Comparison of ENCODE assay signal across 8 mouse cellular contexts in genomic region chr11:53351224-53351942, GRCm38 (mm10). TPM values are rescaled to one million over a fixed set of nuclear protein-coding genes. Genes with fewer than 3 reads are reported as not detected.
DNase-seq lines count a peak whose midpoint lies in the region; ATAC-seq and TF ChIP-seq lines count a peak whose summit lies in the region.

No protein-coding gene starts in this region.

- ATAC-seq in forebrain, embryonic 11.5 days (replicated peaks; ENCODE audit: low FRiP score): peak; percentile 37; the same call in 1 of the 2 replicates
- no peak for ATAC-seq in heart, embryonic 16.5 days (replicated peaks; ENCODE audit: extremely low read depth, insufficient read depth, low FRiP score)
- ATAC-seq in liver, embryonic 16.5 days (ENCODE audit: low read depth): no peak
- peak; percentile 23; the same call in 1 of the 2 replicates for ATAC-seq in neural tube, embryonic 12.5 days (ENCODE audit: low FRiP score, low read depth)

- peak overlapping the region; percentile 99 for H3K27ac ChIP-seq in bone marrow, adult 2 months (ENCODE audit: control insufficient read depth, insufficient read depth, low read depth, low read length, poor library complexity)
- peak overlapping the region; percentile 86 for H3K27ac ChIP-seq in forebrain, embryonic 11.5 days (ENCODE audit: low read depth, low read length)
- peak overlapping the region; percentile 97 for H3K27ac ChIP-seq in heart, embryonic 16.5 days (ENCODE audit: low read length)
- peak overlapping the region; percentile 97 for H3K27ac ChIP-seq in liver, embryonic 16.5 days (ENCODE audit: low read length)
- peak overlapping the region; percentile 87 for H3K27ac ChIP-seq in neural tube, embryonic 12.5 days

- peak overlapping the region; percentile 90 for H3K9ac ChIP-seq in forebrain, embryonic 11.5 days (ENCODE audit: low read length)
- H3K9ac ChIP-seq in heart, embryonic 16.5 days (ENCODE audit: low read length): peak overlapping the region; percentile 96
- peak overlapping the region; percentile 93 for H3K9ac ChIP-seq in liver, embryonic 16.5 days (ENCODE audit: low read depth, low read length)
- peak overlapping the region; percentile 97 for H3K9ac ChIP-seq in neural tube, embryonic 12.5 days

- no peaks in the 10 kb centered on the region for H3K36me3 ChIP-seq in forebrain, embryonic 11.5 days (ENCODE audit: control insufficient read depth, insufficient read depth, low read length)
- no peaks in the 10 kb centered on the region for H3K36me3 ChIP-seq in heart, embryonic 16.5 days (ENCODE audit: control insufficient read depth, insufficient read depth)
- H3K36me3 ChIP-seq in liver, embryonic 16.5 days (ENCODE audit: control insufficient read depth, insufficient read depth): no peaks in the 10 kb centered on the region
- H3K36me3 ChIP-seq in neural tube, embryonic 12.5 days: no peaks in the 10 kb centered on the region

- TF ChIP-seq CTCF in bone marrow, adult 2 months (IDR thresholded peaks at IDR 0.05; ENCODE audit: control insufficient read depth, insufficient read depth, low read length): no peak

- peak overlapping the region; percentile 87 for H3K4me2 ChIP-seq in forebrain, embryonic 11.5 days (ENCODE audit: low read depth, low read length, severe bottlenecking)
- H3K4me2 ChIP-seq in heart, embryonic 16.5 days (ENCODE audit: low read depth, low read length): peak overlapping the region; percentile 91
- H3K4me2 ChIP-seq in liver, embryonic 16.5 days (ENCODE audit: low read depth, low read length): peak overlapping the region; percentile 80
- peak overlapping the region; percentile 79 for H3K4me2 ChIP-seq in neural tube, embryonic 12.5 days (replicated peaks)

- WGBS in bone marrow, adult 2 months: under 1% methylated on average over 35 of the region's 35 CpGs
- under 1% methylated on average over 35 of the region's 35 CpGs for WGBS in forebrain, embryonic 11.5 days
- under 1% methylated on average over 35 of the region's 35 CpGs for WGBS in heart, embryonic 16.5 days
- under 1% methylated on average over 34 of the region's 35 CpGs for WGBS in liver, embryonic 16.5 days (ENCODE audit: insufficient replicate concordance)
- WGBS in neural tube, embryonic 12.5 days: under 1% methylated on average over 35 of the region's 35 CpGs

- H3K27me3 ChIP-seq in forebrain, embryonic 11.5 days (ENCODE audit: control insufficient read depth, insufficient read depth, low read length): no peaks in the 10 kb centered on the region
- H3K27me3 ChIP-seq in heart, embryonic 16.5 days (ENCODE audit: control insufficient read depth, insufficient read depth, low read length): no peaks in the 10 kb centered on the region
- peaks cover 2% of the 10 kb centered on the region; the same call in 1 of the 2 replicates for H3K27me3 ChIP-seq in liver, embryonic 16.5 days (ENCODE audit: control insufficient read depth, insufficient read depth, low read depth, low read length)
- H3K27me3 ChIP-seq in neural tube, embryonic 12.5 days (replicated peaks): no peaks in the 10 kb centered on the region

- TF ChIP-seq POLR2A in bone marrow, adult 2 months (IDR thresholded peaks at IDR 0.05; ENCODE audit: borderline replicate concordance, control insufficient read depth, low read depth, low read length): no peak

- peak; percentile 76 for DNase-seq in CD4-positive helper T cell, adult 2 months (ENCODE audit: low read depth, low spot score)
- peak; percentile 84 for DNase-seq in forebrain, embryonic 11.5 days (ENCODE audit: low spot score)
- DNase-seq in kidney, postnatal 25 days: peak; percentile 32 to 60
- DNase-seq in telencephalon, adult 2 months (ENCODE audit: low read depth, low spot score): peak; percentile 44

- peak overlapping the region; percentile 84 for H3K4me3 ChIP-seq in bone marrow, adult 2 months (replicated peaks; ENCODE audit: control insufficient read depth, low read depth, low read length)
- H3K4me3 ChIP-seq in forebrain, embryonic 11.5 days (ENCODE audit: low read depth, low read length): peak overlapping the region; percentile 98
- H3K4me3 ChIP-seq in heart, embryonic 16.5 days (ENCODE audit: low read length): peak overlapping the region; percentile 85
- H3K4me3 ChIP-seq in liver, embryonic 16.5 days (ENCODE audit: low read depth, low read length): peak overlapping the region; percentile 90
- peak overlapping the region; percentile 82 for H3K4me3 ChIP-seq in neural tube, embryonic 12.5 days

- no peaks in the 10 kb centered on the region for H3K4me1 ChIP-seq in bone marrow, adult 2 months (ENCODE audit: control insufficient read depth, insufficient read depth, low read length)
- no peaks in the 10 kb centered on the region for H3K4me1 ChIP-seq in forebrain, embryonic 11.5 days (replicated peaks; ENCODE audit: control insufficient read depth, insufficient read depth, low read length)
- H3K4me1 ChIP-seq in heart, embryonic 16.5 days (ENCODE audit: control insufficient read depth, insufficient read depth, low read length): peaks cover 7% of the 10 kb centered on the region
- peaks cover 15% of the 10 kb centered on the region for H3K4me1 ChIP-seq in liver, embryonic 16.5 days (ENCODE audit: control insufficient read depth, low read depth, low read length)
- peaks cover 6% of the 10 kb centered on the region for H3K4me1 ChIP-seq in neural tube, embryonic 12.5 days

- no peaks in the 10 kb centered on the region for H3K9me3 ChIP-seq in forebrain, embryonic 11.5 days (ENCODE audit: control insufficient read depth, low read length)
- no peaks in the 10 kb centered on the region for H3K9me3 ChIP-seq in heart, embryonic 16.5 days (replicated peaks; ENCODE audit: control insufficient read depth, low read length)
- no peaks in the 10 kb centered on the region for H3K9me3 ChIP-seq in liver, embryonic 16.5 days (replicated peaks; ENCODE audit: control insufficient read depth, low read length)
- no peaks in the 10 kb centered on the region for H3K9me3 ChIP-seq in neural tube, embryonic 12.5 days

RNA-seq across cellular contexts. Expression of gene Aff4, which starts 0.8 kb away (rescaled TPM):
- 7.9 and 36.2 TPM in 2 replicates for polyA plus RNA-seq in bone marrow, adult 2 months (2011; ENCODE audit: insufficient read depth, insufficient read length, low replicate concordance, missing spikeins)
- 46.0 and 49.3 TPM in 2 replicates for polyA plus RNA-seq in forebrain, embryonic 11.5 days (2014; fragmentation: Nextera tagmentation; extraction: Ambion mirVana)
- 23.0 and 31.7 TPM in 2 replicates for polyA plus RNA-seq in heart, embryonic 16.5 days (2015; fragmentation: Nextera tagmentation; extraction: Ambion mirVana)
- polyA plus RNA-seq in liver, embryonic 16.5 days (2015; fragmentation: Nextera tagmentation; extraction: Ambion mirVana): 8.3 and 8.6 TPM in 2 replicates
- 62.7 and 79.2 TPM in 2 replicates for polyA plus RNA-seq in neural tube, embryonic 12.5 days (2016; fragmentation: Nextera tagmentation; extraction: Ambion mirVana)

RNA-seq across cellular contexts. Expression of gene Zcchc10, which starts 26.9 kb away (rescaled TPM):
- polyA plus RNA-seq in bone marrow, adult 2 months (2011; ENCODE audit: insufficient read depth, insufficient read length, low replicate concordance, missing spikeins): 9.6 and 16.2 TPM in 2 replicates
- 24.1 and 25.5 TPM in 2 replicates for polyA plus RNA-seq in forebrain, embryonic 11.5 days (2014; fragmentation: Nextera tagmentation; extraction: Ambion mirVana)
- 12.8 and 16.7 TPM in 2 replicates for polyA plus RNA-seq in heart, embryonic 16.5 days (2015; fragmentation: Nextera tagmentation; extraction: Ambion mirVana)
- polyA plus RNA-seq in liver, embryonic 16.5 days (2015; fragmentation: Nextera tagmentation; extraction: Ambion mirVana): 6.0 and 7.3 TPM in 2 replicates
- polyA plus RNA-seq in neural tube, embryonic 12.5 days (2016; fragmentation: Nextera tagmentation; extraction: Ambion mirVana): 16.6 and 16.7 TPM in 2 replicates

RNA-seq across cellular contexts. Expression of gene Hspa4, which starts 51.1 kb away (rescaled TPM):
- 41.5 and 98.4 TPM in 2 replicates for polyA plus RNA-seq in bone marrow, adult 2 months (2011; ENCODE audit: insufficient read depth, insufficient read length, low replicate concordance, missing spikeins)
- polyA plus RNA-seq in forebrain, embryonic 11.5 days (2014; fragmentation: Nextera tagmentation; extraction: Ambion mirVana): 111 and 129 TPM in 2 replicates
- polyA plus RNA-seq in heart, embryonic 16.5 days (2015; fragmentation: Nextera tagmentation; extraction: Ambion mirVana): 66.6 and 72.8 TPM in 2 replicates
- 32.4 and 33.7 TPM in 2 replicates for polyA plus RNA-seq in liver, embryonic 16.5 days (2015; fragmentation: Nextera tagmentation; extraction: Ambion mirVana)
- 85.8 and 89.0 TPM in 2 replicates for polyA plus RNA-seq in neural tube, embryonic 12.5 days (2016; fragmentation: Nextera tagmentation; extraction: Ambion mirVana)

Comparison
In these comparisons a context has a peak if more than half of its experiments do, and no peak if none do; other contexts are left out.
1. ATAC-seq: peak in forebrain, embryonic 11.5 days (single experiment) and neural tube, embryonic 12.5 days (single experiment); none in heart, embryonic 16.5 days (single experiment) and liver, embryonic 16.5 days (single experiment).
2. Peak in every context shown above with its lines, with median percentiles within 50 percentile points of each other: DNase-seq, H3K27ac ChIP-seq, H3K4me3 ChIP-seq, H3K4me2 ChIP-seq and H3K9ac ChIP-seq.